Mouse (Mus musculus) midbrain, embryonic 14.5 days (tissue): ENCODE measurements at regions not wholly inside any gene's neighbourhood (a gene's known extent, or its start where the extent isn't known, plus 50 kb on each side); places are given as distances from the start of the nearest gene placed in this dataset.

Source experiments
- ATAC-seq: fragments of 200-750 bp; cut with Nextera tagmentation; 2 replicates; pipeline ENCODE4 v1.8.0; 2017; ENCODE audit warnings: moderate number of reproducible peaks, moderate library complexity; ENCODE audit not compliant: low FRiP score, low TSS enrichment
- DNase-seq: peaks from one replicate; pipeline ENCODE4 v3.0.0-alpha.2; 2015
- H3K27ac ChIP-seq: fragments of 300-500 bp; sonication (generic); replicated peaks from 2 replicates; pipeline ENCODE4 v1.5.1; 2014; ENCODE audit warnings: mild to moderate bottlenecking, low read depth, low read length, moderate library complexity
- H3K27me3 ChIP-seq: fragments of 300-500 bp; sonication (generic); 2 replicates; pipeline ENCODE4 v1.6.1; 2014; ENCODE audit warnings: low read length, control low read depth, mixed read lengths; ENCODE audit not compliant: control insufficient read depth, insufficient read depth
- H3K36me3 ChIP-seq: fragments of 300-500 bp; sonication (generic); 2 replicates; pipeline ENCODE4 v1.6.1; 2014; ENCODE audit warnings: low read length, control low read depth; ENCODE audit not compliant: control insufficient read depth, insufficient read depth
- H3K4me1 ChIP-seq: fragments of 300-500 bp; sonication (generic); 2 replicates; pipeline ENCODE4 v1.6.1; 2014; ENCODE audit warnings: mild to moderate bottlenecking, antibody characterized with exemption, low read length, control low read depth; ENCODE audit not compliant: control insufficient read depth, insufficient read depth
- H3K4me2 ChIP-seq: fragments of 300-500 bp; sonication (generic); 2 replicates; pipeline ENCODE4 v1.6.1; 2014; ENCODE audit warnings: mild to moderate bottlenecking, low read length, moderate library complexity
- H3K4me3 ChIP-seq: fragments of 300-500 bp; sonication (generic); replicated peaks from 2 replicates; pipeline ENCODE4 v1.5.1; 2014; ENCODE audit warnings: low read depth, low read length
- H3K9ac ChIP-seq: fragments of 300-500 bp; sonication (generic); replicated peaks from 2 replicates; pipeline ENCODE4 v1.6.1; 2014; ENCODE audit warnings: mild to moderate bottlenecking, low read length, moderate library complexity
- H3K9me3 ChIP-seq: fragments of 300-500 bp; sonication (generic); 2 replicates; pipeline ENCODE4 v1.6.1; 2016; ENCODE audit warnings: low read length, control low read depth, mixed read lengths; ENCODE audit not compliant: control insufficient read depth
- WGBS: fragments of 180-500 bp; shearing (Covaris S2); extraction: QIAGEN DNeasy Blood & Tissue Kit; methylation state at CpG from one replicate; pipeline ENCODE4 v1.1.7; 2014; 5-methylcytosine and 5-hydroxymethylcytosine counted together

GRCm38 (mm10) chr8:15438546-15438945, 392.7 kb upstream of the BB014433 start:
- Histone ChIP-seq H3K4me3 (no peak overlapping the region), H3K4me2 (no peak overlapping the region), H3K27me3 (no peaks in the 10 kb centered on the region), H3K36me3 (no peaks in the 10 kb centered on the region), H3K27ac (no peak overlapping the region), H3K9me3 (no peaks in the 10 kb centered on the region), H3K4me1 (no peaks in the 10 kb centered on the region), H3K9ac (no peak overlapping the region)
- 57% methylated on average over 5 of the region's 5 CpGs for WGBS
- peak; percentile 44 for DNase-seq
- ATAC-seq: no peak

GRCm38 (mm10) chr8:15394722-15395115, 348.8 kb upstream of the BB014433 start:
- DNase-seq (no peak), ATAC-seq (no peak)
- WGBS: 51% methylated on average over 4 of the region's 4 CpGs
- H3K27ac ChIP-seq: peak overlapping the region; percentile 28; the same call in 1 of the 2 replicates
- H3K4me2 ChIP-seq: no peak overlapping the region
- H3K4me3 ChIP-seq: no peak overlapping the region
- no peak overlapping the region for H3K9ac ChIP-seq
- peaks cover 9% of the 10 kb centered on the region; the same call in 1 of the 2 replicates for H3K4me1 ChIP-seq
- no peaks in the 10 kb centered on the region for H3K9me3 ChIP-seq
- no peaks in the 10 kb centered on the region for H3K36me3 ChIP-seq
- no peaks in the 10 kb centered on the region for H3K27me3 ChIP-seq

DNA sequence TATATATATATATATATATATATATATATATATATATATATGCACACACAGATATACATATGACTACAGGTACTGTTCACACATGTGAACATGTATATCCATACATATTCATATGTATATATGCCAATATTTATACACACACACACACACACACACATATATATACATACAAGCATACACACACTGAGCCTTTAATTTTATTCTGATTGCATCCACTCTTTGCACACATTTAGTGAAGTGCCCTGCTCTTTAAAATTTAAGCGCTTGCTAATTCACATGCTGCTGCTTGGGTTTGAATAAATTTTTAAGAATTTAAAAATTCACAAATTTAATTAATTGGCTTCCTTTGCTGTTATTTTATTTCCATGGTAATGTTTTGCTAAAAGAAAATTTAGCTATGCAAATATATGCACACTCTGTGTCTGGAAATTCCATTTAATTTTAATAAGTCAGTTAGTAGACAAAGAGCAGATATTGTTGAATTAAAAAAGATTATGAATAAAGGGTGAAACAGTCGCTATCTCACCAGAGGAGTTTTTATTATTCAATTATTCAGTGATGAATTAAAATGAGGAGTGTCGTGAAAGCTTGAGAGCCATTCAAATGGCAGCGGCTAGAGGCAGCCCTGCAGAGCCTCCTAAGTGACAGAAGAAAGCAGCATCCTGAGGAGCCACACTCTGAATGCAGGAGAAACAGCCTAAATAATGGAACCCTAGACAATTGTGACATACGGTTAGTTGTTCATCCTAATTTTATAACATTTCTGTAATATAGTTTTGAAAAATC, 348.3 kb upstream of the BB014433 start:
- Histone ChIP-seq H3K27ac (no peak overlapping the region), H3K36me3 (no peaks in the 10 kb centered on the region), H3K27me3 (no peaks in the 10 kb centered on the region), H3K4me3 (no peak overlapping the region), H3K4me2 (no peak overlapping the region), H3K9me3 (no peaks in the 10 kb centered on the region), H3K4me1 (peaks cover 9% of the 10 kb centered on the region; the same call in 1 of the 2 replicates), H3K9ac (no peak overlapping the region)
- DNase-seq (peak; percentile 61), ATAC-seq (0 out of 2 replicates have a peak, but pooled peaks have one; percentile 57)
- 26% methylated on average over 5 of the region's 5 CpGs for WGBS

DNA sequence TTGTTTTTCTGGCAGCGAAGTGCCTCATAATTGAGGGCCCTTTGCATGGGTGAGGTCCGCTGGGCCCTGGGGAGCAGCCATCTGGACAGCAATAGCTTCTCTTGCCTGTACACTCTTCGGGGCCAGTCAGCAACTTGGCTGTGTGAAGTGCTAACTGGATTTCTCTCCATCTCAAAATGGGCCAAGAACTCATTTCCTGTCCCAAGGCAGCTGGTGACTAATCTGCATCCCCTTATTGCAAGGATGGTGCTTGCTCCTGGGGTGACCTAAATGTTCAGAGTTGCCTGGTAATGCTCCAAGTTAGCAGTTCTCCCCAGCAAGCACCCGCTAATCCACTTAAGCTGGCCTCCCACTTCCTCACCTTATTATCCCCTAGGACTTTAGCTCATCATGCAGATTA, 346.2 kb upstream of the BB014433 start:
- 48% methylated on average over 4 of the region's 4 CpGs for WGBS
- Histone ChIP-seq H3K4me2 (no peak overlapping the region), H3K4me1 (peaks cover 9% of the 10 kb centered on the region; the same call in 1 of the 2 replicates), H3K9me3 (no peaks in the 10 kb centered on the region), H3K27me3 (no peaks in the 10 kb centered on the region), H3K27ac (no peak overlapping the region), H3K4me3 (no peak overlapping the region), H3K36me3 (no peaks in the 10 kb centered on the region), H3K9ac (no peak overlapping the region)
- no peak for DNase-seq
- no peak for ATAC-seq

DNA sequence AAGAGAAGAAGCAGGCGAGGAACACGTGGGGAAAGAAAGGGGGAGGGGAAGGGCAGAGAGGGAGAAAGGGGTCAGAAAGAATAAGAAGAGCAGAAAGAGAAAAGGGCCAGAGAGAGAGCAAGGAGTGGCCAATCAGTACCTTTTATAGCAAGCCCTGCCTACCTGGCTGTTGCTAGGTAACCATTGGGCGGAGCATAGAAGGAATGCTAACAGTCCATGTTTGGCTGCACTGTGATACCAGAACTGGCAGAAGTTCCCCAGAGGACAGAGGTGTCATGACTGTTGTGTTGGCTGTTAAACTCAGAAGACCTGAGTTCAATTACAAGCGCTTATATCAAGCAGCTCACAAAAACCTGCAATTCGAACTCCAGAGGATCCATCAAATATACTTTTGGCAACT, 342.9 kb upstream of the BB014433 start:
- no peak overlapping the region for H3K4me2 ChIP-seq
- no peak for ATAC-seq
- WGBS: 86% methylated on average over 5 of the region's 5 CpGs

DNA sequence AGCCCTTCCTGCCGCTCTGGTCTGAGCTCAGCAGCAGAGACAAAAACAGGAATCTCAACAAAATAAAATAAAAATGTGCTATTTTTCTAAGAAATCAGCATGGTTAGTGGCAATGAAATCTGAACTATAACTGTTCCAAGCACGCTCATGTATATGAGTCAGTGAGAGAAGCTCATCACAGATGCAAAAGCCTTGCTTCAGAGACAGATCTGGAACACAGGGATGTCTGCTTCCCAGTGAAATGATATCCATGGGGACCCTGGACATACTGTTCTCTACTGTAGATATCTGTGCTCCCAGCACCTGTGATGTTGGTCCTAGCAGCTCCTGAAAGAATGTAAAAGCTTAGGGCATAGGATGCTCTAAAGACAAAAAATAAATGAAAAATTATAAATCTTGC, 321.2 kb upstream of the BB014433 start:
- Histone ChIP-seq H3K27ac (peak overlapping the region; percentile 55), H3K4me2 (no peak overlapping the region), H3K27me3 (no peaks in the 10 kb centered on the region), H3K9me3 (no peaks in the 10 kb centered on the region), H3K4me1 (no peaks in the 10 kb centered on the region), H3K36me3 (no peaks in the 10 kb centered on the region), H3K4me3 (no peak overlapping the region), H3K9ac (no peak overlapping the region)
- WGBS: 57% methylated on average over 2 of the region's 2 CpGs
- DNase-seq (no peak), ATAC-seq (no peak)

More for the DNA sequence above, 342.9 kb upstream of the BB014433 start:
- no peak overlapping the region for H3K27ac ChIP-seq
- no peak overlapping the region for H3K9ac ChIP-seq
- no peak for DNase-seq
- H3K4me1 ChIP-seq: peaks cover 4% of the 10 kb centered on the region; the same call in 1 of the 2 replicates
- H3K9me3 ChIP-seq: no peaks in the 10 kb centered on the region
- no peaks in the 10 kb centered on the region for H3K27me3 ChIP-seq
- no peak overlapping the region for H3K4me3 ChIP-seq
- H3K36me3 ChIP-seq: no peaks in the 10 kb centered on the region

DNA sequence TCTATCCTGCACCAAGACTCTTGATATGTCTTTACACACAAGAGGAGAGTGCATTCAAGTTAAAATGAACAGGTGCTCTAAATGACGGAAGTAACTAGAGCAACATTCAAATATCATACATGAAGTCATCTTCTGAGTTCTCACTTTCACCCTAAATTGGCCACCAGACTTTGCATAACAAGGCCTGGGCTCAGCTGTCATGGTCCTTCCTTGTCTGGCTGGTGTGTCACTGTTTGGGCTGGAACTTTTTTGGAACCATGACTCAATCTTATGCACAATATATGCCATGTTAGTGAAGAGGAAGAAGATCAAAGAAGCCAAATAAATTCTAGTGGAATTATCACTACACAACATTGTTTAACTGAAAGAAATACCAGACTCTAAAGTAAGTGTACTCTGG, 318.7 kb upstream of the BB014433 start:
- 97% methylated on average over 1 of the region's 1 CpGs for WGBS
- H3K9me3 ChIP-seq: no peaks in the 10 kb centered on the region

DNA sequence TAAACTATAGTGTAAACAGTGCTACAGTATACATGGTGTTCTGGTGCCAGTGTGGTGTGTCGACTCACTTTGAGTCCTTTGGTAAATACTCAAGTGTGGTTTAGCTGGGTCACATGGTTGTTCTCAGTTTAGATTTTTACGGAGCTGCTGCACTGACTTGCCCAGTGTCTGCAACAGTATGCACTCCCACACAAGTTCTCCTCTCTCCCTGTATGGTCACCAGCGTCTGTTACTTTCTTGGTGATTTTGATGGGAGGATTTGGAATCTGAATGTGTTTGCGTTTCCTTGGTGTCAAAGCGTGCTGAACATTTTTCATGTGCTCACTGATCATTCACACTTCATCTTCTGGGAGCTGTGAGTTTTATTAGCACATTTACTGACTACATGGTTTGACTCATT, 298.3 kb upstream of the BB014433 start:
- Histone ChIP-seq H3K9ac (no peak overlapping the region), H3K4me2 (no peak overlapping the region), H3K4me1 (no peaks in the 10 kb centered on the region), H3K9me3 (no peaks in the 10 kb centered on the region), H3K27me3 (no peaks in the 10 kb centered on the region), H3K4me3 (no peak overlapping the region), H3K27ac (no peak overlapping the region), H3K36me3 (no peaks in the 10 kb centered on the region)
- WGBS: 92% methylated on average over 5 of the region's 5 CpGs
- DNase-seq (no peak), ATAC-seq (no peak)

More for the DNA sequence above, 318.7 kb upstream of the BB014433 start:
- ATAC-seq (no peak), DNase-seq (no peak)
- H3K9ac ChIP-seq: no peak overlapping the region
- H3K4me2 ChIP-seq: no peak overlapping the region
- H3K27me3 ChIP-seq: no peaks in the 10 kb centered on the region
- no peaks in the 10 kb centered on the region for H3K36me3 ChIP-seq
- H3K4me1 ChIP-seq: no peaks in the 10 kb centered on the region
- H3K27ac ChIP-seq: no peak overlapping the region
- no peak overlapping the region for H3K4me3 ChIP-seq

GRCm38 (mm10) chr8:15343616-15344015, 297.7 kb upstream of the BB014433 start:
- H3K27me3 ChIP-seq: no peaks in the 10 kb centered on the region
- 85% methylated on average over 1 of the region's 1 CpGs for WGBS
- H3K9ac ChIP-seq: no peak overlapping the region
- ATAC-seq (no peak), DNase-seq (no peak)
- H3K4me3 ChIP-seq: no peak overlapping the region
- no peaks in the 10 kb centered on the region for H3K36me3 ChIP-seq
- H3K27ac ChIP-seq: no peak overlapping the region
- no peaks in the 10 kb centered on the region for H3K4me1 ChIP-seq
- H3K9me3 ChIP-seq: no peaks in the 10 kb centered on the region
- H3K4me2 ChIP-seq: no peak overlapping the region
